Mouse (Mus musculus) liver, adult 2 months (tissue): ENCODE data around the gene Fmnl3. TPM values are rescaled to one million over a fixed set of nuclear protein-coding genes. Genes with fewer than 3 reads are reported as not detected.

Experiments used
- DNase-seq: peaks from one replicate; pipeline ENCODE4 v3.0.0-alpha.2; 2011; ENCODE audit warnings: low read depth, low spot score; ENCODE audit errors: extremely low read depth
- H3K27ac ChIP-seq: fragments of 200-500 bp; replicated peaks from 2 replicates; pipeline ENCODE4 v1.5.1; 2012; ENCODE audit warnings: low read depth, mild to moderate bottlenecking, control low read depth, inconsistent platforms, low read length; ENCODE audit not compliant: insufficient read depth
- H3K27me3 ChIP-seq: fragments of 200-500 bp; 2 replicates; pipeline ENCODE4 v1.6.1; 2012; ENCODE audit warnings: mild to moderate bottlenecking, moderate library complexity, low read length, inconsistent platforms; ENCODE audit not compliant: control insufficient read depth, insufficient read depth
- H3K36me3 ChIP-seq: fragments of 200-500 bp; 2 replicates; pipeline ENCODE4 v1.6.1; 2012; ENCODE audit warnings: low read length, inconsistent platforms; ENCODE audit not compliant: control insufficient read depth, insufficient read depth
- H3K4me1 ChIP-seq: fragments of 200-500 bp; 2 replicates; pipeline ENCODE4 v1.6.1; 2011; ENCODE audit warnings: low read length; ENCODE audit not compliant: control insufficient read depth, insufficient read depth
- H3K4me3 ChIP-seq: fragments of 200-500 bp; 2 replicates; pipeline ENCODE4 v1.5.1; 2011; ENCODE audit warnings: low read depth, mild to moderate bottlenecking, control low read depth, low read length, moderate library complexity; ENCODE audit not compliant: insufficient read depth
- H3K79me2 ChIP-seq: fragments of 200-500 bp; 2 replicates; pipeline ENCODE4 v1.6.1; 2012; ENCODE audit warnings: inconsistent platforms, mild to moderate bottlenecking, low read length, moderate library complexity; ENCODE audit not compliant: control insufficient read depth, insufficient read depth
- H3K9ac ChIP-seq: fragments of 200-500 bp; 2 replicates; pipeline ENCODE4 v1.6.1; 2012; ENCODE audit warnings: low read depth, mild to moderate bottlenecking, control low read depth, inconsistent platforms, low read length
- CTCF ChIP-seq: fragments of 200-500 bp; IDR thresholded peaks from 2 replicates; pipeline ENCODE4 v1.5.1; 2011; ENCODE audit warnings: low read depth, low read length, control low read depth
- POLR2A ChIP-seq: fragments of 200-500 bp; IDR thresholded peaks from 2 replicates; pipeline ENCODE4 v1.6.1; 2011; ENCODE audit warnings: low read length, control low read depth; ENCODE audit not compliant: insufficient read depth; ENCODE audit errors: extremely low read depth
- WGBS: fragments of 180-500 bp; shearing (Covaris S2); methylation state at CpG from one replicate; pipeline ENCODE4 v1.1.7; 2018; 5-methylcytosine and 5-hydroxymethylcytosine counted together
- polyA plus RNA-seq: library from polyadenylated mRNA; depleted of rRNA; stranded (reverse); fragments of >200 nt; gene quantifications from 2 replicates; pipeline ENCODE4 v1.2.3, GENCODE M21; 2012
- total RNA-seq: library from RNA; depleted of rRNA; stranded (reverse); fragments of >200 nt; gene quantifications from 2 replicates; pipeline ENCODE4 v1.2.3, GENCODE M21; 2014

Gene Fmnl3
- total and polyA plus RNA-seq, 2 experiments: 1.3 to 2.2 TPM

DNA sequence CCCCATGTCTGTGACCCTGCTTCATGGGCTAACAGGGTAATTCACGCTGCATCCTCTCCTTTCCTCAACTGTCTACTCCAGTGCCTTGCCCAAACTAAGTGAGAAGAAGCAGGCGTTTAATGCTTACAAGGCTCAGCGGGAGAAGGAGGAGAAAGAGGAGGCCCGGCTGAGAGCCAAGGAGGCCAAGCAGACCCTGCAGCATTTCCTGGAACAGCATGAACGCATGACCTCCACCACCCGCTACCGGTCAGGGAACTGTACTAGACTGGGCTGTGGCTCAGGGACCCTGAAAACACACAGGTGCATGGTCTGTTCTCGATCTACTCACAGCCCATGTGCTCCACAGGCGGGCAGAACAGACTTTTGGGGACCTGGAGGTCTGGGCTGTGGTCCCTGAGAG lies 62.8 kb downstream of the Fmnl3 start:
- no peak overlapping the region for H3K4me3 ChIP-seq
- 74% methylated on average over 9 of the region's 9 CpGs for WGBS
- H3K27ac ChIP-seq: no peak overlapping the region
- H3K36me3 ChIP-seq: peaks cover 24% of the 10 kb centered on the region; the same call in 1 of the 2 replicates
- TF ChIP-seq CTCF (no peak), POLR2A (no peak)
- no peak for DNase-seq
- no peaks in the 10 kb centered on the region for H3K79me2 ChIP-seq
- H3K27me3 ChIP-seq: no peaks in the 10 kb centered on the region
- H3K9ac ChIP-seq: no peak overlapping the region
- H3K4me1 ChIP-seq: no peaks in the 10 kb centered on the region

DNA sequence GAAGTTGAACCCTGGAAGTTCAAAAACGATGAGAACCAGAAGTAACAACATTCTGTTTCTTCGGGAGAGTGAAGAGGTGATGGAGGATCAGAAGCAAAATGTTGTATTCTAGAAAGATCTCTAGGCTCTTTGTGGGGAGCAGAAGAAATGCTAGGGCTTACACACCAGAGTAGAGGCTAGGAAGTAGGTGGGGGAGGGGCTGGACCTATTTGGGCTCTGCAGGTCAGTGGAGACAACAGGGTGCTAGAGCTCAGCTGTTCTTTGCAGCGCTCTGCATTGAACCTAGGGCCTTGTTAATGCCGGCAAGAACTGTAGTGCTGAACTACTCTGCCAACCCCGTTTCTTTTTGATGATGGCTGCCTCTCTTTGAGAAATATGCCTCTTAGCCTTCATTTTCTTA lies 74.1 kb downstream of the Fmnl3 start:
- no peak overlapping the region for H3K4me3 ChIP-seq
- no peak overlapping the region for H3K27ac ChIP-seq
- H3K79me2 ChIP-seq: no peaks in the 10 kb centered on the region
- H3K27me3 ChIP-seq: no peaks in the 10 kb centered on the region
- no peak for DNase-seq
- WGBS: 56% methylated on average over 5 of the region's 5 CpGs
- H3K9ac ChIP-seq: no peak overlapping the region
- H3K4me1 ChIP-seq: peaks cover 7% of the 10 kb centered on the region; the same call in 1 of the 2 replicates
- H3K36me3 ChIP-seq: no peaks in the 10 kb centered on the region
- TF ChIP-seq CTCF (no peak), POLR2A (no peak)

- Histone ChIP-seq H3K79me2 (no peaks in the 10 kb centered on the region), H3K9ac (peak within 1 kb of the TSS; percentile 84), H3K4me3 (peak within 1 kb of the TSS; percentile 90), H3K27me3 (no peaks in the 10 kb centered on the region), H3K27ac (no peak within 1 kb of the TSS; the same call in 1 of the 2 replicates), H3K36me3 (no peaks in the 10 kb centered on the region), H3K4me1 (peaks cover 7% of the 10 kb centered on the region; the same call in 1 of the 2 replicates)
- DNase-seq: no peak
- 2% methylated on average over 11 of the region's 17 CpGs for WGBS
- TF ChIP-seq CTCF (no peak), POLR2A (no peak)
These were observed 74.7 kb downstream of the Fmnl3 start, which contains the start of gene Fam186b for GRCm38 (mm10) chr15:99295484-99295981. TSS of gene Fam186b (minus strand) at chr15:99295888.

DNA sequence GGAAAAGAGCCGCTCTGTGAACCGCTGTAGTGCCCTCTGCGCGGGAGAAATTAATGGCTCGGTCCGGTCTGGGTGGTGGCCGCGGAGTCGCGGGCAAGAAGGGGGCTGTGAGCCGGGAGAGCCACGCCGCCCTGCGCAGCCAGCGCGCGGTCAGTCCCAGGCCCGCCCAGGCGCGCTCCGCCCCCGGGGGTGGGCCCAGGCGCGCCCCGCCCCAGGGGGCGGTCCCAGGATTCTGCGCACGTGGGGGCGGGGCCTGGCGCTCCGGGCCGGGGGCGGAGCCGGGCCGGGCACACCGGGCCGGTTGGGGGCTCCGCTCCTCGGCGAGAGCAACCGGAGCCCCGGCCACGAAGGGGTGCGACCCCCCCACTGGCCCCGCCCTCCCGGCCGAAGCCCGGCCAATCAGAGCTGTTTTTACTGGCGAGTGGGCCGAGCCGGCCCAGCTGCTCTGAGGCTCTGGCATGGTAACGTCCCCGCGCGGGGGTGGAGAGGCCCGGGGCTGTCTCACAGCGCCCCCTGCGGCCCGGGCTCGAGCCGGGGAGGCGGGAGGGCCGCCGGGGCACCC lies 75.4 kb downstream of the Fmnl3 start, which contains the start of gene Prpf40b:
Gene Prpf40b (plus strand): TSS at position 275 of the 562 bp plus-strand sequence.
- H3K36me3 ChIP-seq: no peaks in the 10 kb centered on the region
- peak within 1 kb of the TSS; percentile 90 for H3K4me3 ChIP-seq
- H3K79me2 ChIP-seq: no peaks in the 10 kb centered on the region
- no peaks in the 10 kb centered on the region for H3K27me3 ChIP-seq
- TF ChIP-seq POLR2A (peak; percentile 38; the same call in 1 of the 2 replicates), CTCF (peak; percentile 43)
- peak; percentile 66 for DNase-seq
- peak within 1 kb of the TSS; percentile 84 for H3K9ac ChIP-seq
- peaks cover 7% of the 10 kb centered on the region; the same call in 1 of the 2 replicates for H3K4me1 ChIP-seq
- no peak within 1 kb of the TSS; the same call in 1 of the 2 replicates for H3K27ac ChIP-seq
- under 1% methylated on average over 61 of the region's 64 CpGs for WGBS

GRCm38 (mm10) chr15:99294287-99294686 lies 76.0 kb downstream of the Fmnl3 start:
- Histone ChIP-seq H3K4me3 (peak overlapping the region; percentile 90), H3K27me3 (no peaks in the 10 kb centered on the region), H3K27ac (no peak overlapping the region), H3K4me1 (peaks cover 7% of the 10 kb centered on the region; the same call in 1 of the 2 replicates), H3K9ac (peak overlapping the region; percentile 30; the same call in 1 of the 2 replicates), H3K79me2 (no peaks in the 10 kb centered on the region), H3K36me3 (no peaks in the 10 kb centered on the region)
- 14% methylated on average over 16 of the region's 16 CpGs for WGBS
- TF ChIP-seq POLR2A (no peak), CTCF (no peak)
- no peak for DNase-seq

DNA sequence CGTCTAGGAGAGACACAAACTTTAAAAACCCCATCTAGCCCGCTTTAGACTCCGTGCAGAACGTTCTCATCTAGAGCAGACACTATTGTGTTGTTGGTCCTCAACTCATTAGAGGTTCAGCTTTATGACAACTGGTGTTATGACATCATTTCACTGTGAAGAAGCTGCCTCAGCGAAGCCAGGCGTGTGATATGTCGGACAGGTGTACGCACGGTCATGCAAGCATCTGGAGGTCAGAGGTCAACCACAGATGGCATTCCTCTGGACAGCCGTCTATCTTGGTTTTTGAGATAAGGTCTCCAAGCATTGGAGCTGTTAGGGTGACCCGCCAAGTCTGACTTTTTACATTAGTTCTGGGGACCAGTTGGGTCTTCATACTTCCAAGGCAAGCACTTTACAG lies 79.7 kb downstream of the Fmnl3 start:
- DNase-seq: no peak
- Histone ChIP-seq H3K27ac (no peak overlapping the region), H3K36me3 (no peaks in the 10 kb centered on the region), H3K27me3 (no peaks in the 10 kb centered on the region), H3K9ac (no peak overlapping the region), H3K4me1 (0 out of 2 replicates have a peak, but pooled peaks cover 3% of the 10 kb centered on the region), H3K79me2 (no peaks in the 10 kb centered on the region), H3K4me3 (no peak overlapping the region)
- TF ChIP-seq POLR2A: no peak
- no peak for TF ChIP-seq CTCF
- WGBS: 93% methylated on average over 11 of the region's 11 CpGs
